Mouse (Mus musculus) ES-CJ7 (cell line): ENCODE data around the gene Rab3c.
A peak's percentile ranks its signal among the peaks of the same experiment; 100 is the strongest.

Experiments used
- DNase-seq: peaks from one replicate; pipeline ENCODE4 v3.0.0; 2011; ENCODE audit warnings: low read depth, low spot score

Rab3c gene

GRCm38 (mm10) chr13:110280563-110281144 is at the start of gene Rab3c:
Rab3c (minus strand) TSS chr13:110280996.
- DNase-seq = peak; percentile 8

- DNase-seq = no peak
These were observed 38.0 kb upstream of the Rab3c start for GRCm38 (mm10) chr13:110318746-110319145.

- no peak for DNase-seq
These were observed 26.4 kb upstream of the Rab3c start for GRCm38 (mm10) chr13:110307188-110307587.

GRCm38 (mm10) chr13:110297112-110297511 is 16.3 kb upstream of the Rab3c start:
- DNase-seq = no peak

- DNase-seq = no peak
These were observed 7.7 kb upstream of the Rab3c start for GRCm38 (mm10) chr13:110288499-110288898.

- DNase-seq = no peak
These were observed 3.0 kb upstream of the Rab3c start for GRCm38 (mm10) chr13:110283781-110284180.

GRCm38 (mm10) chr13:110280028-110280562 is 701 bp downstream of the Rab3c start:
- peak; percentile 91 for DNase-seq

GRCm38 (mm10) chr13:110278976-110279736 is 1.6 kb downstream of the Rab3c start:
- DNase-seq = no peak

- DNase-seq = no peak
These were observed 3.1 kb downstream of the Rab3c start for GRCm38 (mm10) chr13:110277709-110278108.

GRCm38 (mm10) chr13:110275471-110275870 is 5.3 kb downstream of the Rab3c start:
- no peak for DNase-seq

GRCm38 (mm10) chr13:110260649-110261048 is 20.1 kb downstream of the Rab3c start:
- DNase-seq = no peak

GRCm38 (mm10) chr13:110251453-110251852 is 29.3 kb downstream of the Rab3c start:
- no peak for DNase-seq

GRCm38 (mm10) chr13:110248481-110248880 is 32.3 kb downstream of the Rab3c start:
- DNase-seq = peak; percentile 73

GRCm38 (mm10) chr13:110238970-110239369 is 41.8 kb downstream of the Rab3c start:
- DNase-seq = no peak

GRCm38 (mm10) chr13:110237209-110237935 is 43.4 kb downstream of the Rab3c start:
- no peak for DNase-seq

- no peak for DNase-seq
These were observed 47.4 kb downstream of the Rab3c start for GRCm38 (mm10) chr13:110233364-110233763.

- no peak for DNase-seq
These were observed 49.6 kb downstream of the Rab3c start for GRCm38 (mm10) chr13:110231086-110231688.

- no peak for DNase-seq
These were observed 50.8 kb downstream of the Rab3c start for GRCm38 (mm10) chr13:110230046-110230445.

- DNase-seq = no peak
These were observed 61.6 kb downstream of the Rab3c start for GRCm38 (mm10) chr13:110219195-110219594.

GRCm38 (mm10) chr13:110218497-110218896 is 62.3 kb downstream of the Rab3c start:
- DNase-seq = no peak

GRCm38 (mm10) chr13:110211526-110212075 is 69.2 kb downstream of the Rab3c start:
- no peak for DNase-seq

GRCm38 (mm10) chr13:110198906-110199305 is 81.9 kb downstream of the Rab3c start:
- no peak for DNase-seq
